Mouse (Mus musculus) limb, embryonic 10.5 days (tissue): ENCODE results near the gene Bicd2. TPM values are rescaled to one million over a fixed set of nuclear protein-coding genes. Genes with fewer than 3 reads are reported as not detected.
A peak's percentile ranks its signal among the peaks of the same experiment; 100 is the strongest.

Experiments used
- DNase-seq: peaks from one replicate; pipeline ENCODE4 v3.0.0-alpha.2; 2017; ENCODE audit warnings: low spot score
- H3K27ac ChIP-seq: fragments of 300-500 bp; sonication (generic); 2 replicates; pipeline ENCODE4 v1.5.1; 2016; ENCODE audit warnings: mild to moderate bottlenecking
- H3K27me3 ChIP-seq: fragments of 300-500 bp; sonication (generic); 2 replicates; pipeline ENCODE4 v1.6.1; 2016; ENCODE audit warnings: low read depth, mild to moderate bottlenecking; ENCODE audit not compliant: poor library complexity, severe bottlenecking
- H3K36me3 ChIP-seq: fragments of 300-500 bp; sonication (generic); 2 replicates; pipeline ENCODE4 v1.6.1; 2016; ENCODE audit warnings: mild to moderate bottlenecking, moderate library complexity
- H3K4me1 ChIP-seq: fragments of 300-500 bp; sonication (generic); 2 replicates; pipeline ENCODE4 v1.6.1; 2016
- H3K4me3 ChIP-seq: fragments of 300-500 bp; sonication (generic); 2 replicates; pipeline ENCODE4 v1.5.1; 2016; ENCODE audit warnings: mild to moderate bottlenecking, moderate library complexity
- H3K9me3 ChIP-seq: fragments of 300-500 bp; sonication (generic); replicated peaks from 2 replicates; pipeline ENCODE4 v1.6.1; 2016; ENCODE audit warnings: mild to moderate bottlenecking
- WGBS: fragments of 180-500 bp; shearing (Covaris S2); methylation state at CpG from one replicate; pipeline ENCODE4 v1.1.7; 2016; 5-methylcytosine and 5-hydroxymethylcytosine counted together
- polyA plus RNA-seq: library from polyadenylated mRNA; unstranded; fragments of >200 nt; fragmentation: Nextera tagmentation; extraction: Ambion mirVana; gene quantifications from 2 replicates; pipeline ENCODE4 v1.2.1, GENCODE M21; 2016

Gene Bicd2
- polyA plus RNA-seq, 1 experiment from 2014 or later, result 31.2 TPM

GRCm38 (mm10) chr13:49372370-49373060 is 31.1 kb downstream of the Bicd2 start:
- peaks cover 33% of the 10 kb centered on the region for H3K4me1 ChIP-seq
- DNase-seq, result no peak
- H3K27ac ChIP-seq, result 0 out of 2 replicates have a peak overlapping the region, but pooled peaks have one; percentile 61
- no peaks in the 10 kb centered on the region for H3K27me3 ChIP-seq
- no peak overlapping the region for H3K4me3 ChIP-seq
- 92% methylated on average over 9 of the region's 9 CpGs for WGBS
- peaks cover 82% of the 10 kb centered on the region for H3K36me3 ChIP-seq
- H3K9me3 ChIP-seq, result no peaks in the 10 kb centered on the region

- H3K4me1 ChIP-seq, result peaks cover 32% of the 10 kb centered on the region
- no peak for DNase-seq
- H3K36me3 ChIP-seq, result peaks cover 98% of the 10 kb centered on the region
- H3K9me3 ChIP-seq, result no peaks in the 10 kb centered on the region
- 81% methylated on average over 6 of the region's 6 CpGs for WGBS
- H3K27me3 ChIP-seq, result no peaks in the 10 kb centered on the region
- no peak overlapping the region for H3K27ac ChIP-seq
- H3K4me3 ChIP-seq, result no peak overlapping the region
Measured at GRCm38 (mm10) chr13:49374304-49374703, 32.9 kb downstream of the Bicd2 start.

GRCm38 (mm10) chr13:49374730-49375129 is 33.3 kb downstream of the Bicd2 start:
- no peak for DNase-seq
- Histone ChIP-seq H3K36me3 (peaks cover 98% of the 10 kb centered on the region), H3K27ac (no peak overlapping the region), H3K27me3 (no peaks in the 10 kb centered on the region), H3K4me1 (peaks cover 28% of the 10 kb centered on the region), H3K4me3 (no peak overlapping the region), H3K9me3 (no peaks in the 10 kb centered on the region)
- WGBS, result 85% methylated on average over 6 of the region's 6 CpGs

- Histone ChIP-seq H3K9me3 (no peaks in the 10 kb centered on the region), H3K36me3 (peaks cover 98% of the 10 kb centered on the region), H3K4me1 (peaks cover 6% of the 10 kb centered on the region), H3K4me3 (no peak overlapping the region), H3K27me3 (no peaks in the 10 kb centered on the region), H3K27ac (no peak overlapping the region)
- 88% methylated on average over 6 of the region's 6 CpGs for WGBS
- DNase-seq, result no peak
Measured at GRCm38 (mm10) chr13:49377608-49378007, 36.2 kb downstream of the Bicd2 start.

GRCm38 (mm10) chr13:49379301-49379700 is 37.9 kb downstream of the Bicd2 start:
- no peaks in the 10 kb centered on the region for H3K27me3 ChIP-seq
- H3K36me3 ChIP-seq, result peaks cover 100% of the 10 kb centered on the region
- H3K4me3 ChIP-seq, result no peak overlapping the region
- H3K27ac ChIP-seq, result no peak overlapping the region
- WGBS, result 96% methylated on average over 20 of the region's 20 CpGs
- H3K4me1 ChIP-seq, result peaks cover 6% of the 10 kb centered on the region
- DNase-seq, result no peak
- H3K9me3 ChIP-seq, result no peaks in the 10 kb centered on the region

- Histone ChIP-seq H3K9me3 (no peaks in the 10 kb centered on the region), H3K4me3 (no peak overlapping the region), H3K27ac (0 out of 2 replicates have a peak overlapping the region, but pooled peaks have one; percentile 20), H3K27me3 (no peaks in the 10 kb centered on the region), H3K4me1 (peaks cover 6% of the 10 kb centered on the region), H3K36me3 (peaks cover 98% of the 10 kb centered on the region)
- WGBS, result 21% methylated on average over 3 of the region's 3 CpGs
- DNase-seq, result peak; percentile 85
Measured at GRCm38 (mm10) chr13:49381230-49381629, 39.8 kb downstream of the Bicd2 start.

GRCm38 (mm10) chr13:49382997-49383396 is 41.6 kb downstream of the Bicd2 start:
- H3K4me1 ChIP-seq, result peaks cover 6% of the 10 kb centered on the region
- no peaks in the 10 kb centered on the region for H3K9me3 ChIP-seq
- H3K27me3 ChIP-seq, result no peaks in the 10 kb centered on the region
- no peak overlapping the region for H3K27ac ChIP-seq
- no peak for DNase-seq
- 95% methylated on average over 23 of the region's 23 CpGs for WGBS
- H3K36me3 ChIP-seq, result peaks cover 88% of the 10 kb centered on the region
- no peak overlapping the region for H3K4me3 ChIP-seq

GRCm38 (mm10) chr13:49384751-49385463 is 43.5 kb downstream of the Bicd2 start:
- 86% methylated on average over 16 of the region's 16 CpGs for WGBS

GRCm38 (mm10) chr13:49391374-49391773 is 50.0 kb downstream of the Bicd2 start:
- 97% methylated on average over 2 of the region's 2 CpGs for WGBS
- DNase-seq, result no peak
- no peak overlapping the region for H3K4me3 ChIP-seq

More at GRCm38 (mm10) chr13:49384751-49385463, 43.5 kb downstream of the Bicd2 start:
- H3K36me3 ChIP-seq, result peaks cover 74% of the 10 kb centered on the region
- no peak for DNase-seq
- H3K4me1 ChIP-seq, result peaks cover 6% of the 10 kb centered on the region
- H3K27ac ChIP-seq, result no peak overlapping the region
- no peak overlapping the region for H3K4me3 ChIP-seq
- H3K27me3 ChIP-seq, result no peaks in the 10 kb centered on the region
- H3K9me3 ChIP-seq, result no peaks in the 10 kb centered on the region

GRCm38 (mm10) chr13:49393579-49393978 is 52.2 kb downstream of the Bicd2 start:
- H3K27ac ChIP-seq, result no peak overlapping the region
- H3K27me3 ChIP-seq, result no peaks in the 10 kb centered on the region
- H3K9me3 ChIP-seq, result no peaks in the 10 kb centered on the region
- H3K4me3 ChIP-seq, result no peak overlapping the region
- DNase-seq, result no peak
- WGBS, result 91% methylated on average over 1 of the region's 1 CpGs
- peaks cover 21% of the 10 kb centered on the region for H3K36me3 ChIP-seq
- H3K4me1 ChIP-seq, result no peaks in the 10 kb centered on the region

More at GRCm38 (mm10) chr13:49391374-49391773, 50.0 kb downstream of the Bicd2 start:
- Histone ChIP-seq H3K9me3 (no peaks in the 10 kb centered on the region), H3K36me3 (peaks cover 29% of the 10 kb centered on the region), H3K4me1 (no peaks in the 10 kb centered on the region), H3K27ac (no peak overlapping the region), H3K27me3 (no peaks in the 10 kb centered on the region)

- H3K4me3 ChIP-seq, result no peak overlapping the region
- WGBS, result 98% methylated on average over 3 of the region's 3 CpGs
- peaks cover 15% of the 10 kb centered on the region for H3K36me3 ChIP-seq
- DNase-seq, result no peak
- H3K27me3 ChIP-seq, result no peaks in the 10 kb centered on the region
- no peak overlapping the region for H3K27ac ChIP-seq
- no peaks in the 10 kb centered on the region for H3K4me1 ChIP-seq
- no peaks in the 10 kb centered on the region for H3K9me3 ChIP-seq
Measured at GRCm38 (mm10) chr13:49394886-49395447, 53.6 kb downstream of the Bicd2 start.

- Histone ChIP-seq H3K27ac (no peak overlapping the region), H3K4me3 (no peak overlapping the region), H3K36me3 (0 out of 2 replicates have a peak, but pooled peaks cover 3% of the 10 kb centered on the region), H3K9me3 (no peaks in the 10 kb centered on the region), H3K27me3 (no peaks in the 10 kb centered on the region), H3K4me1 (no peaks in the 10 kb centered on the region)
- DNase-seq, result no peak
- 88% methylated on average over 1 of the region's 1 CpGs for WGBS
Measured at GRCm38 (mm10) chr13:49396798-49397197, 55.4 kb downstream of the Bicd2 start.

GRCm38 (mm10) chr13:49398191-49398590 is 56.8 kb downstream of the Bicd2 start:
- 86% methylated on average over 8 of the region's 8 CpGs for WGBS
- no peak for DNase-seq
- H3K4me1 ChIP-seq, result no peaks in the 10 kb centered on the region

More at GRCm38 (mm10) chr13:49398191-49398590, 56.8 kb downstream of the Bicd2 start:
- Histone ChIP-seq H3K27ac (no peak overlapping the region), H3K36me3 (0 out of 2 replicates have a peak, but pooled peaks cover 3% of the 10 kb centered on the region), H3K4me3 (no peak overlapping the region), H3K27me3 (no peaks in the 10 kb centered on the region), H3K9me3 (no peaks in the 10 kb centered on the region)
